Mouse (Mus musculus): ENCODE measurements around the gene 4430402I18Rik. TPM values are rescaled to one million over a fixed set of nuclear protein-coding genes. Genes with fewer than 3 reads are reported as not detected.

4430402I18Rik gene
- polyA plus RNA-seq, 1 experiment = not detected

- Histone ChIP-seq H3K9me3 (ENCODE audit: control insufficient read depth, low read length) (no peaks in the 10 kb centered on the region), H3K4me3 (replicated peaks) (no peak overlapping the region), H3K36me3 (ENCODE audit: control insufficient read depth) (no peaks in the 10 kb centered on the region), H3K4me1 (ENCODE audit: control insufficient read depth) (no peaks in the 10 kb centered on the region), H3K27me3 (ENCODE audit: control insufficient read depth) (no peaks in the 10 kb centered on the region; the same call in 1 of the 2 replicates)
- no peak for TF ChIP-seq TAL1 (IDR thresholded peaks at IDR 0.05; ENCODE audit: low read length)
- no peak for TF ChIP-seq GATA1 (IDR thresholded peaks at IDR 0.05; ENCODE audit: low read length)
Observed at GRCm38 (mm10) chr19:28915602-28916250, 51.9 kb downstream of the 4430402I18Rik start.

- TF ChIP-seq TAL1 (IDR thresholded peaks at IDR 0.05; ENCODE audit: low read length) = no peak
- TF ChIP-seq GATA1 (IDR thresholded peaks at IDR 0.05; ENCODE audit: low read length) = no peak
- Histone ChIP-seq H3K4me1 (ENCODE audit: control insufficient read depth) (no peaks in the 10 kb centered on the region), H3K9me3 (ENCODE audit: control insufficient read depth, low read length) (no peaks in the 10 kb centered on the region), H3K27me3 (ENCODE audit: control insufficient read depth) (no peaks in the 10 kb centered on the region; the same call in 1 of the 2 replicates), H3K36me3 (ENCODE audit: control insufficient read depth) (no peaks in the 10 kb centered on the region), H3K4me3 (replicated peaks) (no peak overlapping the region)
Observed at GRCm38 (mm10) chr19:28914598-28914997, 53.0 kb downstream of the 4430402I18Rik start.

- H3K4me3 ChIP-seq (replicated peaks) = no peak overlapping the region
- TF ChIP-seq TAL1 (IDR thresholded peaks at IDR 0.05; ENCODE audit: low read length) (no peak), GATA1 (IDR thresholded peaks at IDR 0.05; ENCODE audit: low read length) (no peak)
- no peaks in the 10 kb centered on the region for H3K4me1 ChIP-seq (ENCODE audit: control insufficient read depth)
- H3K27me3 ChIP-seq (ENCODE audit: control insufficient read depth) = no peaks in the 10 kb centered on the region
- H3K36me3 ChIP-seq (ENCODE audit: control insufficient read depth) = no peaks in the 10 kb centered on the region; the same call in 1 of the 2 replicates
- no peaks in the 10 kb centered on the region for H3K9me3 ChIP-seq (ENCODE audit: control insufficient read depth, low read length)
Observed at GRCm38 (mm10) chr19:28908693-28909092, 58.9 kb downstream of the 4430402I18Rik start.

- H3K9me3 ChIP-seq (ENCODE audit: control insufficient read depth, low read length) = no peaks in the 10 kb centered on the region
- no peaks in the 10 kb centered on the region for H3K4me1 ChIP-seq (ENCODE audit: control insufficient read depth)
- H3K27me3 ChIP-seq (ENCODE audit: control insufficient read depth) = no peaks in the 10 kb centered on the region
- TF ChIP-seq TAL1 (IDR thresholded peaks at IDR 0.05; ENCODE audit: low read length) (no peak), GATA1 (IDR thresholded peaks at IDR 0.05; ENCODE audit: low read length) (no peak)
- H3K4me3 ChIP-seq (replicated peaks) = no peak overlapping the region
- H3K36me3 ChIP-seq (ENCODE audit: control insufficient read depth) = no peaks in the 10 kb centered on the region; the same call in 1 of the 2 replicates
Observed at GRCm38 (mm10) chr19:28908186-28908585, 59.4 kb downstream of the 4430402I18Rik start.

- Histone ChIP-seq H3K4me1 (ENCODE audit: control insufficient read depth) (no peaks in the 10 kb centered on the region), H3K4me3 (replicated peaks) (no peak overlapping the region), H3K27me3 (ENCODE audit: control insufficient read depth) (no peaks in the 10 kb centered on the region), H3K9me3 (ENCODE audit: control insufficient read depth, low read length) (no peaks in the 10 kb centered on the region), H3K36me3 (ENCODE audit: control insufficient read depth) (no peaks in the 10 kb centered on the region)
- TF ChIP-seq GATA1 (IDR thresholded peaks at IDR 0.05; ENCODE audit: low read length) = no peak
- TF ChIP-seq TAL1 (IDR thresholded peaks at IDR 0.05; ENCODE audit: low read length) = no peak
Observed at GRCm38 (mm10) chr19:28903536-28904119, 64.0 kb downstream of the 4430402I18Rik start.

- TF ChIP-seq TAL1 (IDR thresholded peaks at IDR 0.05; ENCODE audit: low read length) = no peak
- TF ChIP-seq GATA1 (IDR thresholded peaks at IDR 0.05; ENCODE audit: low read length) = no peak
- Histone ChIP-seq H3K27me3 (ENCODE audit: control insufficient read depth) (no peaks in the 10 kb centered on the region), H3K36me3 (ENCODE audit: control insufficient read depth) (no peaks in the 10 kb centered on the region), H3K9me3 (ENCODE audit: control insufficient read depth, low read length) (no peaks in the 10 kb centered on the region), H3K4me1 (ENCODE audit: control insufficient read depth) (no peaks in the 10 kb centered on the region), H3K4me3 (replicated peaks) (no peak overlapping the region)
Observed at GRCm38 (mm10) chr19:28902806-28903205, 64.8 kb downstream of the 4430402I18Rik start.

- no peak for TF ChIP-seq TAL1 (IDR thresholded peaks at IDR 0.05; ENCODE audit: low read length)
- no peak for TF ChIP-seq GATA1 (IDR thresholded peaks at IDR 0.05; ENCODE audit: low read length)
- H3K27me3 ChIP-seq (ENCODE audit: control insufficient read depth) = no peaks in the 10 kb centered on the region
- H3K4me1 ChIP-seq (ENCODE audit: control insufficient read depth) = no peaks in the 10 kb centered on the region
Observed at GRCm38 (mm10) chr19:28902111-28902510, 65.5 kb downstream of the 4430402I18Rik start.

GRCm38 (mm10) chr19:28900771-28901170 is 66.8 kb downstream of the 4430402I18Rik start:
- Histone ChIP-seq H3K4me1 (ENCODE audit: control insufficient read depth) (no peaks in the 10 kb centered on the region), H3K4me3 (replicated peaks) (no peak overlapping the region), H3K36me3 (ENCODE audit: control insufficient read depth) (no peaks in the 10 kb centered on the region), H3K27me3 (ENCODE audit: control insufficient read depth) (no peaks in the 10 kb centered on the region), H3K9me3 (ENCODE audit: control insufficient read depth, low read length) (no peaks in the 10 kb centered on the region)
- TF ChIP-seq GATA1 (IDR thresholded peaks at IDR 0.05; ENCODE audit: low read length) = no peak
- no peak for TF ChIP-seq TAL1 (IDR thresholded peaks at IDR 0.05; ENCODE audit: low read length)

More at GRCm38 (mm10) chr19:28902111-28902510, 65.5 kb downstream of the 4430402I18Rik start:
- Histone ChIP-seq H3K36me3 (ENCODE audit: control insufficient read depth) (no peaks in the 10 kb centered on the region), H3K9me3 (ENCODE audit: control insufficient read depth, low read length) (no peaks in the 10 kb centered on the region), H3K4me3 (replicated peaks) (no peak overlapping the region)

- Histone ChIP-seq H3K9me3 (ENCODE audit: control insufficient read depth, low read length) (no peaks in the 10 kb centered on the region), H3K36me3 (ENCODE audit: control insufficient read depth) (no peaks in the 10 kb centered on the region), H3K27me3 (ENCODE audit: control insufficient read depth) (no peaks in the 10 kb centered on the region), H3K4me1 (ENCODE audit: control insufficient read depth) (no peaks in the 10 kb centered on the region), H3K4me3 (replicated peaks) (no peak overlapping the region)
- no peak for TF ChIP-seq GATA1 (IDR thresholded peaks at IDR 0.05; ENCODE audit: low read length)
- TF ChIP-seq TAL1 (IDR thresholded peaks at IDR 0.05; ENCODE audit: low read length) = no peak
Observed at GRCm38 (mm10) chr19:28897497-28897896, 70.1 kb downstream of the 4430402I18Rik start.

All from erythroblast, embryonic 14.5 days (primary cell).